Mouse (Mus musculus) liver, embryonic 12.5 days (tissue): ENCODE data around the gene Smad3. TPM values are rescaled to one million over a fixed set of nuclear protein-coding genes. Genes with fewer than 3 reads are reported as not detected.

Experiments used
- ATAC-seq: fragments of 200-750 bp; cut with Nextera tagmentation; 2 replicates; pipeline ENCODE4 v1.8.0; 2017; ENCODE audit warnings: moderate number of reproducible peaks, mild to moderate bottlenecking, moderate library complexity
- H3K27ac ChIP-seq: fragments of 300-500 bp; sonication (generic); 2 replicates; pipeline ENCODE4 v1.5.1; 2016; ENCODE audit warnings: mild to moderate bottlenecking
- H3K27me3 ChIP-seq: fragments of 300-500 bp; sonication (generic); replicated peaks from 2 replicates; pipeline ENCODE4 v1.6.1; 2016; ENCODE audit warnings: mild to moderate bottlenecking, moderate library complexity
- H3K36me3 ChIP-seq: fragments of 300-500 bp; sonication (generic); 2 replicates; pipeline ENCODE4 v1.6.1; 2016; ENCODE audit warnings: mild to moderate bottlenecking, moderate library complexity
- H3K4me1 ChIP-seq: fragments of 300-500 bp; sonication (generic); 2 replicates; pipeline ENCODE4 v1.6.1; 2016
- H3K4me2 ChIP-seq: fragments of 300-500 bp; sonication (generic); 2 replicates; pipeline ENCODE4 v1.6.1; 2016; ENCODE audit warnings: mild to moderate bottlenecking, moderate library complexity
- H3K4me3 ChIP-seq: fragments of 300-500 bp; sonication (generic); 2 replicates; pipeline ENCODE4 v1.5.1; 2016; ENCODE audit warnings: mild to moderate bottlenecking, moderate library complexity
- H3K9ac ChIP-seq: fragments of 300-500 bp; sonication (generic); 2 replicates; pipeline ENCODE4 v1.6.1; 2016; ENCODE audit warnings: mild to moderate bottlenecking, moderate library complexity
- H3K9me3 ChIP-seq: fragments of 300-500 bp; sonication (generic); replicated peaks from 2 replicates; pipeline ENCODE4 v1.6.1; 2016; ENCODE audit warnings: mild to moderate bottlenecking, moderate library complexity
- WGBS: fragments of 180-500 bp; shearing (Covaris S2); methylation state at CpG from one replicate; pipeline ENCODE4 v1.1.7; 2016; ENCODE audit not compliant: insufficient replicate concordance; 5-methylcytosine and 5-hydroxymethylcytosine counted together
- polyA plus RNA-seq: library from polyadenylated mRNA; unstranded; fragments of >200 nt; fragmentation: Nextera tagmentation; extraction: Ambion mirVana; gene quantifications from 2 replicates; pipeline ENCODE4 v1.2.1, GENCODE M21; 2016

Gene Smad3
- polyA plus RNA-seq, 1 experiment from 2014 or later: 7.2 TPM

- Histone ChIP-seq H3K27ac (no peak overlapping the region), H3K27me3 (no peaks in the 10 kb centered on the region), H3K4me1 (no peaks in the 10 kb centered on the region), H3K4me3 (no peak overlapping the region), H3K9me3 (no peaks in the 10 kb centered on the region), H3K4me2 (no peak overlapping the region), H3K9ac (no peak overlapping the region), H3K36me3 (peaks cover 71% of the 10 kb centered on the region)
- ATAC-seq: no peak
- WGBS: 69% methylated on average over 9 of the region's 9 CpGs
These were observed 109.3 kb downstream of the Smad3 start for GRCm38 (mm10) chr9:63648520-63648918.

GRCm38 (mm10) chr9:63647581-63648519 lies 109.9 kb downstream of the Smad3 start:
- no peak for ATAC-seq

GRCm38 (mm10) chr9:63645084-63645483 lies 112.7 kb downstream of the Smad3 start:
- no peak for ATAC-seq

More at GRCm38 (mm10) chr9:63647581-63648519, 109.9 kb downstream of the Smad3 start:
- Histone ChIP-seq H3K4me2 (no peak overlapping the region), H3K36me3 (peaks cover 71% of the 10 kb centered on the region), H3K4me3 (no peak overlapping the region), H3K27me3 (no peaks in the 10 kb centered on the region), H3K4me1 (no peaks in the 10 kb centered on the region), H3K27ac (no peak overlapping the region), H3K9ac (no peak overlapping the region), H3K9me3 (no peaks in the 10 kb centered on the region)
- 69% methylated on average over 9 of the region's 9 CpGs for WGBS

GRCm38 (mm10) chr9:63644011-63644410 lies 113.8 kb downstream of the Smad3 start:
- no peak overlapping the region for H3K9ac ChIP-seq
- no peak overlapping the region for H3K4me2 ChIP-seq
- H3K4me3 ChIP-seq: no peak overlapping the region
- peaks cover 70% of the 10 kb centered on the region for H3K36me3 ChIP-seq
- ATAC-seq: no peak
- H3K27me3 ChIP-seq: no peaks in the 10 kb centered on the region
- 89% methylated on average over 6 of the region's 6 CpGs for WGBS
- H3K27ac ChIP-seq: no peak overlapping the region
- no peaks in the 10 kb centered on the region for H3K4me1 ChIP-seq
- no peaks in the 10 kb centered on the region for H3K9me3 ChIP-seq

More at GRCm38 (mm10) chr9:63645084-63645483, 112.7 kb downstream of the Smad3 start:
- Histone ChIP-seq H3K4me3 (no peak overlapping the region), H3K4me2 (no peak overlapping the region), H3K4me1 (no peaks in the 10 kb centered on the region), H3K9me3 (no peaks in the 10 kb centered on the region), H3K9ac (no peak overlapping the region), H3K27ac (no peak overlapping the region), H3K36me3 (peaks cover 70% of the 10 kb centered on the region), H3K27me3 (no peaks in the 10 kb centered on the region)
- WGBS: 73% methylated on average over 8 of the region's 8 CpGs

- Histone ChIP-seq H3K36me3 (peaks cover 75% of the 10 kb centered on the region), H3K4me1 (no peaks in the 10 kb centered on the region), H3K27ac (no peak overlapping the region), H3K27me3 (no peaks in the 10 kb centered on the region), H3K4me3 (no peak overlapping the region), H3K4me2 (no peak overlapping the region), H3K9me3 (no peaks in the 10 kb centered on the region), H3K9ac (no peak overlapping the region)
- no peak for ATAC-seq
- WGBS: 88% methylated on average over 4 of the region's 4 CpGs
These were observed 115.7 kb downstream of the Smad3 start for GRCm38 (mm10) chr9:63641983-63642646.

- no peak for ATAC-seq
- Histone ChIP-seq H3K4me2 (no peak overlapping the region), H3K36me3 (peaks cover 90% of the 10 kb centered on the region), H3K9me3 (no peaks in the 10 kb centered on the region), H3K4me3 (no peak overlapping the region), H3K4me1 (no peaks in the 10 kb centered on the region), H3K27ac (no peak overlapping the region), H3K27me3 (no peaks in the 10 kb centered on the region), H3K9ac (no peak overlapping the region)
- WGBS: 72% methylated on average over 7 of the region's 7 CpGs
These were observed 121.7 kb downstream of the Smad3 start for GRCm38 (mm10) chr9:63636113-63636512.

GRCm38 (mm10) chr9:63633334-63633733 lies 124.5 kb downstream of the Smad3 start:
- Histone ChIP-seq H3K4me3 (no peak overlapping the region), H3K4me1 (no peaks in the 10 kb centered on the region), H3K27me3 (no peaks in the 10 kb centered on the region), H3K27ac (no peak overlapping the region), H3K4me2 (no peak overlapping the region), H3K9ac (no peak overlapping the region), H3K9me3 (no peaks in the 10 kb centered on the region), H3K36me3 (peaks cover 88% of the 10 kb centered on the region)
- no peak for ATAC-seq
- 76% methylated on average over 7 of the region's 7 CpGs for WGBS

- no peaks in the 10 kb centered on the region for H3K27me3 ChIP-seq
- H3K4me2 ChIP-seq: no peak overlapping the region
- H3K36me3 ChIP-seq: peaks cover 88% of the 10 kb centered on the region
- no peak for ATAC-seq
- no peaks in the 10 kb centered on the region for H3K9me3 ChIP-seq
- WGBS: 84% methylated on average over 11 of the region's 11 CpGs
- H3K4me3 ChIP-seq: no peak overlapping the region
- no peaks in the 10 kb centered on the region for H3K4me1 ChIP-seq
- H3K27ac ChIP-seq: no peak overlapping the region
- H3K9ac ChIP-seq: no peak overlapping the region
These were observed 124.9 kb downstream of the Smad3 start for GRCm38 (mm10) chr9:63632924-63633323.

- H3K4me2 ChIP-seq: no peak overlapping the region
- no peak for ATAC-seq
- H3K9me3 ChIP-seq: no peaks in the 10 kb centered on the region
- H3K27ac ChIP-seq: no peak overlapping the region
- no peaks in the 10 kb centered on the region for H3K27me3 ChIP-seq
- H3K4me3 ChIP-seq: no peak overlapping the region
- no peak overlapping the region for H3K9ac ChIP-seq
- no peaks in the 10 kb centered on the region for H3K4me1 ChIP-seq
- H3K36me3 ChIP-seq: peaks cover 88% of the 10 kb centered on the region
- WGBS: 89% methylated on average over 4 of the region's 4 CpGs
These were observed 125.7 kb downstream of the Smad3 start for GRCm38 (mm10) chr9:63632045-63632444.

- H3K9ac ChIP-seq: no peak overlapping the region
- WGBS: 86% methylated on average over 9 of the region's 9 CpGs
- H3K27me3 ChIP-seq: no peaks in the 10 kb centered on the region
- H3K4me1 ChIP-seq: no peaks in the 10 kb centered on the region
- H3K9me3 ChIP-seq: no peaks in the 10 kb centered on the region
- ATAC-seq: no peak
- H3K4me2 ChIP-seq: no peak overlapping the region
- H3K4me3 ChIP-seq: no peak overlapping the region
- H3K27ac ChIP-seq: no peak overlapping the region
- peaks cover 94% of the 10 kb centered on the region for H3K36me3 ChIP-seq
These were observed 132.6 kb downstream of the Smad3 start for GRCm38 (mm10) chr9:63625090-63625756.

- Histone ChIP-seq H3K36me3 (peaks cover 93% of the 10 kb centered on the region), H3K4me3 (no peak overlapping the region), H3K4me2 (no peak overlapping the region), H3K9ac (no peak overlapping the region), H3K27me3 (no peaks in the 10 kb centered on the region), H3K9me3 (no peaks in the 10 kb centered on the region), H3K4me1 (no peaks in the 10 kb centered on the region), H3K27ac (no peak overlapping the region)
- 81% methylated on average over 15 of the region's 15 CpGs for WGBS
- no peak for ATAC-seq
These were observed 133.8 kb downstream of the Smad3 start for GRCm38 (mm10) chr9:63623895-63624569.
